Mouse (Mus musculus): ENCODE data around the gene Slc2a8. TPM values are rescaled to one million over a fixed set of nuclear protein-coding genes. Genes with fewer than 3 reads are reported as not detected.

Gene Slc2a8
- 13.5 TPM for polyA plus RNA-seq (2012; fragmentation: generic; extraction: Trizol)

DNA sequence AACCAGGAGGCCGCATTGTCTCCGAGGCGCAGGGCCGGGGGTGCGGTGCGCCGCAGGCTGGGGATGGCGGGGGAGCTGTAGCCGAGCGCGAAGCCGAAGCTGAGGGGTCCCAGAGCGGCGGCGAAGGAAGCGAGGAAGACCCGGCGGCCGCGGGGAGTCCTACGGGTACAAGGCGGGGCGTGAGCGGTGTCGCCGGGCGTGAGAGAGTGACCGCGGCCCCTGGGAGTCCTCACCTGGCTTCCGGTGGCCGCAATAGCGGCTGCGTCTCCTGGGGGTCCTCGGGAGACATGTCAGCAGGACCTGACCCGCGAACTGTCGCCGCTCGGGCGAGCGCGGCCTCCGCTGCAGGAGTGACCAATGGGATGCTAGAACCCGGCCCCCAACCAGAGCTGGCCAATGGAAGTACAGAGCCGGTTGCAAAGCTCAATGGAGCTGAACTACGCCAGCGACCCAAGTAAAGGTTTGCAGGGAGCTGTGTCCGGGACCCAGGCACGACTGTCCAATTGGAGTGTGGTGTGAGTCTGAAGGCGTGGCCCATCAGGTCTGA is at the start of gene Slc2a8:
Gene Slc2a8 (minus strand): TSS at position 359 of the 547 bp plus-strand sequence.
- TF ChIP-seq MYOD1 (IDR thresholded peaks at IDR 0.05; ENCODE audit: control insufficient read depth in 1 of 3, insufficient read length in 2 of 3, low read depth in 2 of 3) (no peak), MYOG (IDR thresholded peaks at IDR 0.05; ENCODE audit: control insufficient read depth in 1 of 3, insufficient read depth in 1 of 3, insufficient read length in 2 of 3, low read depth in 2 of 3) (no peak), POLR2AphosphoS2 (IDR thresholded peaks at IDR 0.05; ENCODE audit: insufficient read length, low read depth) (peak; percentile 77), E2F4 (IDR thresholded peaks at IDR 0.05; ENCODE audit: insufficient read depth) (peak; percentile 21), USF1 (IDR thresholded peaks at IDR 0.05; ENCODE audit: low read depth) (no peak), TCF12 (IDR thresholded peaks at IDR 0.05; ENCODE audit: insufficient read depth, poor library complexity, severe bottlenecking) (no peak), POLR2A (IDR thresholded peaks at IDR 0.05; ENCODE audit: insufficient read length, low read depth) (peak; percentile 87), MAX (IDR thresholded peaks at IDR 0.05; ENCODE audit: low read depth) (no peak), TCF3 (IDR thresholded peaks at IDR 0.05; ENCODE audit: insufficient read length, low read depth) (no peak), CEBPB (IDR thresholded peaks at IDR 0.05; ENCODE audit: insufficient read depth, poor library complexity, severe bottlenecking) (no peak), SRF (IDR thresholded peaks at IDR 0.05; ENCODE audit: control insufficient read depth, insufficient read length, low read depth) (peak; percentile 44), REST (IDR thresholded peaks at IDR 0.05; ENCODE audit: insufficient read depth, insufficient read length) (no peak)
- Histone ChIP-seq H3K27me3 (ENCODE audit: control insufficient read depth, insufficient read depth, insufficient read length) (peaks cover 18% of the 10 kb centered on the region), H3K4me3 (peak within 1 kb of the TSS; percentile 39), H3ac (ENCODE audit: control insufficient read depth, insufficient read length) (peak within 1 kb of the TSS; percentile 6), H3K79me2 (ENCODE audit: control insufficient read depth, insufficient read depth) (no peaks in the 10 kb centered on the region), H3K4me2 (ENCODE audit: low read depth) (peak within 1 kb of the TSS; percentile 93), H3K36me3 (ENCODE audit: control insufficient read depth, insufficient read depth) (no peaks in the 10 kb centered on the region)

DNA sequence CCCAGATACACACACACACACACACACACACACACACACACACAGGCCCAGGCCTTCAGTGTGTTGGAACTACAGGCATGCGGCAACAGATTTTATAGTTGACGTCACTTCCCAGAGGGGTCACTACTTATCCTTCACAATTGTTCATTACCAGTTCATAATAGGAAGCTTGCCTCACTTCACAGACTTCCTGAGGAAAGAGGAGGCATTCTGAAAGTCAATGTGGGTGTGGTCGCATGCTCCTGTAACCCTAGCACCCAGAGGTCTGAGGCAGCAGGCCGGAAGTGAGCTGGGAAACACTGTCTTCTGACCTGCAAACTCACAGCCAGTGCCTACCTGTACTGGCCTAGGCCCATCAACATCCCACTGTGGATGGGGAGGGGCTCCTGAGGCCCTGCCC is 43.2 kb upstream of the Slc2a8 start:
- Histone ChIP-seq H3K36me3 (ENCODE audit: control insufficient read depth, insufficient read depth) (no peaks in the 10 kb centered on the region), H3K27me3 (ENCODE audit: control insufficient read depth, insufficient read depth, insufficient read length) (peaks cover 10% of the 10 kb centered on the region)
- TF ChIP-seq MAX (IDR thresholded peaks at IDR 0.05; ENCODE audit: low read depth) = no peak
- TF ChIP-seq TCF12 (IDR thresholded peaks at IDR 0.05; ENCODE audit: insufficient read depth, poor library complexity, severe bottlenecking) = no peak
- no peak for TF ChIP-seq MYOG (IDR thresholded peaks at IDR 0.05; ENCODE audit: control insufficient read depth in 1 of 3, insufficient read depth in 1 of 3, insufficient read length in 2 of 3, low read depth in 2 of 3)
- TF ChIP-seq POLR2A (IDR thresholded peaks at IDR 0.05; ENCODE audit: insufficient read length, low read depth) = no peak
- no peak for TF ChIP-seq USF1 (IDR thresholded peaks at IDR 0.05; ENCODE audit: low read depth)
- no peak for TF ChIP-seq POLR2AphosphoS2 (IDR thresholded peaks at IDR 0.05; ENCODE audit: insufficient read length, low read depth)
- TF ChIP-seq MYOD1 (IDR thresholded peaks at IDR 0.05; ENCODE audit: control insufficient read depth in 1 of 3, insufficient read length in 2 of 3, low read depth in 2 of 3) = no peak
- no peak for TF ChIP-seq SRF (IDR thresholded peaks at IDR 0.05; ENCODE audit: control insufficient read depth, insufficient read length, low read depth)
- TF ChIP-seq CEBPB (IDR thresholded peaks at IDR 0.05; ENCODE audit: insufficient read depth, poor library complexity, severe bottlenecking) = no peak
- TF ChIP-seq E2F4 (IDR thresholded peaks at IDR 0.05; ENCODE audit: insufficient read depth) = no peak
- TF ChIP-seq TCF3 (IDR thresholded peaks at IDR 0.05; ENCODE audit: insufficient read length, low read depth) = no peak

DNA sequence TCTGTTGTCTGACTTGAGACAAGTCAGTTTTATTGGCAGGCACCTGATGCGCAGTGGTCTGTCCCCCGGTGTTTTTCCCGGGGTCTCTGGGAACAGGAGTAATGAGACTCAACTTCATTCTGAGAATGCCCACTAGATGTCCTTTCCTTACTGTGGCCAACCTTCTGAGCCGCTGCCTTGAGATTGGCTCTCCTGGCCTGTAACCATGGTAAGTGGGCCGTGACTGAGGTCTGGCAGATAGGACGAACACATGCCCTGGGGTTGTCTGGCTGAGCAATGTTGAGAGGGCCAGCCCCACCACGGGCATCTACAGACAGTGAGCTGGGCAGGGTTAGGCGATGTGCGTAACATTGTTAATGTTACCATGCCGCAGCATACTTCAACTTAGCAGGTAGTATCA is 42.7 kb upstream of the Slc2a8 start:
- Histone ChIP-seq H3K27me3 (ENCODE audit: control insufficient read depth, insufficient read depth, insufficient read length) (peaks cover 10% of the 10 kb centered on the region), H3K4me2 (ENCODE audit: low read depth) (no peak overlapping the region), H3K36me3 (ENCODE audit: control insufficient read depth, insufficient read depth) (no peaks in the 10 kb centered on the region), H3K4me3 (no peak overlapping the region), H3ac (ENCODE audit: control insufficient read depth, insufficient read length) (no peak overlapping the region), H3K79me2 (ENCODE audit: control insufficient read depth, insufficient read depth) (no peaks in the 10 kb centered on the region)
- TF ChIP-seq MYOD1 (IDR thresholded peaks at IDR 0.05; ENCODE audit: control insufficient read depth in 1 of 3, insufficient read length in 2 of 3, low read depth in 2 of 3) (no peak), MYOG (IDR thresholded peaks at IDR 0.05; ENCODE audit: control insufficient read depth in 1 of 3, insufficient read depth in 1 of 3, insufficient read length in 2 of 3, low read depth in 2 of 3) (no peak), POLR2AphosphoS2 (IDR thresholded peaks at IDR 0.05; ENCODE audit: insufficient read length, low read depth) (no peak), CEBPB (IDR thresholded peaks at IDR 0.05; ENCODE audit: insufficient read depth, poor library complexity, severe bottlenecking) (no peak), E2F4 (IDR thresholded peaks at IDR 0.05; ENCODE audit: insufficient read depth) (no peak), SRF (IDR thresholded peaks at IDR 0.05; ENCODE audit: control insufficient read depth, insufficient read length, low read depth) (no peak), MAX (IDR thresholded peaks at IDR 0.05; ENCODE audit: low read depth) (no peak), TCF12 (IDR thresholded peaks at IDR 0.05; ENCODE audit: insufficient read depth, poor library complexity, severe bottlenecking) (no peak), POLR2A (IDR thresholded peaks at IDR 0.05; ENCODE audit: insufficient read length, low read depth) (no peak), REST (IDR thresholded peaks at IDR 0.05; ENCODE audit: insufficient read depth, insufficient read length) (no peak), TCF3 (IDR thresholded peaks at IDR 0.05; ENCODE audit: insufficient read length, low read depth) (no peak)

More for the DNA sequence above, 43.2 kb upstream of the Slc2a8 start:
- Histone ChIP-seq H3K79me2 (ENCODE audit: control insufficient read depth, insufficient read depth) (no peaks in the 10 kb centered on the region), H3K4me2 (ENCODE audit: low read depth) (no peak overlapping the region), H3ac (ENCODE audit: control insufficient read depth, insufficient read length) (no peak overlapping the region), H3K4me3 (no peak overlapping the region)

DNA sequence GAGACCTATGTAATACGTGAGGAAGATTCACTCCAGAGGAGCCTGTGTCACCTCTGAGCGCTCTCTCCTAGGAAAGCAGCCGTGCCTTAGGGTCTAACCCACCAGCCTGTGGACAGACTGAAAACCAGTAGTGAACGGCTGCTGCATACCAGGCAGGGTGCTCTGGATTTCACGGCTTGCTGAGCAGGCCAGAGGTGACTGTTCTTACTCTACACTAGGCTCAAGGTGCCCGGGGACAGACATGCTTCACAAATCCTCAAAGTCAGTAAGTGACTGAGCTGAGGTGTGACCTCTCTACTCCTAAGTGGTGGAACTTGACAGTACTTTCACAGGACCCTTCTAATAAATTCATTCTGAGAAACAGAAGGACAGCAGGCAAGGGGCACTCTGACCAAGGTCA is 41.0 kb upstream of the Slc2a8 start:
- no peak overlapping the region for H3K4me3 ChIP-seq
- no peaks in the 10 kb centered on the region for H3K79me2 ChIP-seq (ENCODE audit: control insufficient read depth, insufficient read depth)
- H3K27me3 ChIP-seq (ENCODE audit: control insufficient read depth, insufficient read depth, insufficient read length) = peaks cover 10% of the 10 kb centered on the region
- H3K36me3 ChIP-seq (ENCODE audit: control insufficient read depth, insufficient read depth) = no peaks in the 10 kb centered on the region
- H3K4me2 ChIP-seq (ENCODE audit: low read depth) = no peak overlapping the region
- no peak overlapping the region for H3ac ChIP-seq (ENCODE audit: control insufficient read depth, insufficient read length)
- no peak for TF ChIP-seq POLR2AphosphoS2 (IDR thresholded peaks at IDR 0.05; ENCODE audit: insufficient read length, low read depth)
- TF ChIP-seq POLR2A (IDR thresholded peaks at IDR 0.05; ENCODE audit: insufficient read length, low read depth) = no peak
- TF ChIP-seq MYOD1 (IDR thresholded peaks at IDR 0.05; ENCODE audit: control insufficient read depth in 1 of 3, insufficient read length in 2 of 3, low read depth in 2 of 3) = no peak
- TF ChIP-seq USF1 (IDR thresholded peaks at IDR 0.05; ENCODE audit: low read depth) = no peak
- no peak for TF ChIP-seq TCF12 (IDR thresholded peaks at IDR 0.05; ENCODE audit: insufficient read depth, poor library complexity, severe bottlenecking)
- no peak for TF ChIP-seq REST (IDR thresholded peaks at IDR 0.05; ENCODE audit: insufficient read depth, insufficient read length)
- TF ChIP-seq MYOG (IDR thresholded peaks at IDR 0.05; ENCODE audit: control insufficient read depth in 1 of 3, insufficient read depth in 1 of 3, insufficient read length in 2 of 3, low read depth in 2 of 3) = no peak
- TF ChIP-seq E2F4 (IDR thresholded peaks at IDR 0.05; ENCODE audit: insufficient read depth) = no peak
- TF ChIP-seq TCF3 (IDR thresholded peaks at IDR 0.05; ENCODE audit: insufficient read length, low read depth) = no peak
- TF ChIP-seq MAX (IDR thresholded peaks at IDR 0.05; ENCODE audit: low read depth) = no peak
- no peak for TF ChIP-seq CEBPB (IDR thresholded peaks at IDR 0.05; ENCODE audit: insufficient read depth, poor library complexity, severe bottlenecking)
- TF ChIP-seq SRF (IDR thresholded peaks at IDR 0.05; ENCODE audit: control insufficient read depth, insufficient read length, low read depth) = no peak
